Mouse (Mus musculus) thymus, postnatal 4 days (tissue): ENCODE data around the gene Mrps18a.
A peak's percentile ranks its signal among the peaks of the same experiment; 100 is the strongest.

ENCODE experiments used
- DNase-seq: peaks from one replicate; pipeline ENCODE4 v3.0.0; 2021

Gene Mrps18a

GRCm38 (mm10) chr17:46152847-46153782 lies 42.3 kb downstream of the Mrps18a start, which contains the start of gene Mad2l1bp:
Gene Mad2l1bp (minus strand): TSS chr17:46153553.
- DNase-seq = peak; percentile 89

- no peak for DNase-seq
Measured at GRCm38 (mm10) chr17:46154336-46154735, 43.5 kb downstream of the Mrps18a start.

- DNase-seq = no peak
Measured at GRCm38 (mm10) chr17:46156680-46157079, 45.9 kb downstream of the Mrps18a start.

GRCm38 (mm10) chr17:46157131-46157530 lies 46.3 kb downstream of the Mrps18a start:
- DNase-seq = no peak

GRCm38 (mm10) chr17:46159236-46159635 lies 48.5 kb downstream of the Mrps18a start:
- DNase-seq = no peak

- DNase-seq = peak; percentile 94
Measured at GRCm38 (mm10) chr17:46160090-46160662, 49.4 kb downstream of the Mrps18a start.

GRCm38 (mm10) chr17:46160686-46161085 lies 49.9 kb downstream of the Mrps18a start, which contains the start of gene Gtpbp2:
Gene Gtpbp2 (plus strand): TSS chr17:46161032.
- peak; percentile 95 for DNase-seq

- no peak for DNase-seq
Measured at GRCm38 (mm10) chr17:46161179-46161578, 50.4 kb downstream of the Mrps18a start.

GRCm38 (mm10) chr17:46161710-46162109 lies 50.9 kb downstream of the Mrps18a start:
- DNase-seq = no peak

GRCm38 (mm10) chr17:46162551-46162950 lies 51.8 kb downstream of the Mrps18a start:
- peak; percentile 50 for DNase-seq

GRCm38 (mm10) chr17:46162951-46163421 lies 52.2 kb downstream of the Mrps18a start:
- DNase-seq = peak; percentile 77

GRCm38 (mm10) chr17:46164301-46164700 lies 53.5 kb downstream of the Mrps18a start:
- no peak for DNase-seq

GRCm38 (mm10) chr17:46164791-46165190 lies 54.0 kb downstream of the Mrps18a start:
- no peak for DNase-seq

GRCm38 (mm10) chr17:46165460-46165859 lies 54.7 kb downstream of the Mrps18a start:
- DNase-seq = no peak

- DNase-seq = no peak
Measured at GRCm38 (mm10) chr17:46166270-46166669, 55.5 kb downstream of the Mrps18a start.

GRCm38 (mm10) chr17:46167014-46167413 lies 56.2 kb downstream of the Mrps18a start:
- DNase-seq = peak; percentile 49

- no peak for DNase-seq
Measured at GRCm38 (mm10) chr17:46168318-46168717, 57.5 kb downstream of the Mrps18a start.

- DNase-seq = no peak
Measured at GRCm38 (mm10) chr17:46168768-46169167, 58.0 kb downstream of the Mrps18a start.

GRCm38 (mm10) chr17:46170538-46170937 lies 59.8 kb downstream of the Mrps18a start:
- peak; percentile 58 for DNase-seq
